ENCODE assay signal across 8 mouse cellular contexts in genomic region chr11:67586231-67586994, GRCm38 (mm10).
DNase-seq lines count a peak whose midpoint lies in the region; ATAC-seq and TF ChIP-seq lines count a peak whose summit lies in the region.

No protein-coding gene starts in this region.

- no peaks in the 10 kb centered on the region for H3K36me3 ChIP-seq in intestine, embryonic 14.5 days (ENCODE audit: control insufficient read depth, insufficient read depth, low read length)
- H3K36me3 ChIP-seq in intestine, postnatal 0 days (ENCODE audit: control insufficient read depth, insufficient read depth), result no peaks in the 10 kb centered on the region
- H3K36me3 ChIP-seq in heart, embryonic 11.5 days (ENCODE audit: control insufficient read depth, insufficient read depth, low read length), result no peaks in the 10 kb centered on the region

- H3K9ac ChIP-seq in intestine, embryonic 14.5 days (ENCODE audit: low read length), result no peak overlapping the region
- H3K9ac ChIP-seq in intestine, postnatal 0 days (ENCODE audit: low read depth, low read length), result no peak overlapping the region
- no peak overlapping the region for H3K9ac ChIP-seq in heart, embryonic 11.5 days (ENCODE audit: low read depth, low read length)

- no peak for DNase-seq in intestine, embryonic 14.5 days (ENCODE audit: low spot score)
- peak; percentile 60 for DNase-seq in adrenal gland, postnatal 25 days
- peak; percentile 57 for DNase-seq in lung, postnatal 25 days (ENCODE audit: low spot score)
- DNase-seq in T-cell, adult 2 months (ENCODE audit: low spot score), result no peak
- no peak for DNase-seq in right cerebral cortex, postnatal 4 days
- DNase-seq in layer of hippocampus, postnatal 14 days (ENCODE audit: low spot score in 2 of 2), result no peak

- no peak overlapping the region for H3K4me2 ChIP-seq in intestine, embryonic 14.5 days (ENCODE audit: low read length)
- H3K4me2 ChIP-seq in intestine, postnatal 0 days (replicated peaks; ENCODE audit: low read depth), result no peak overlapping the region
- no peak overlapping the region for H3K4me2 ChIP-seq in heart, embryonic 11.5 days

- H3K9me3 ChIP-seq in intestine, embryonic 14.5 days (ENCODE audit: control insufficient read depth, low read length), result no peaks in the 10 kb centered on the region
- H3K9me3 ChIP-seq in intestine, postnatal 0 days (ENCODE audit: control insufficient read depth), result no peaks in the 10 kb centered on the region
- H3K9me3 ChIP-seq in heart, embryonic 11.5 days (replicated peaks; ENCODE audit: control insufficient read depth, low read length), result no peaks in the 10 kb centered on the region

- no peaks in the 10 kb centered on the region for H3K27me3 ChIP-seq in intestine, embryonic 14.5 days (replicated peaks; ENCODE audit: control insufficient read depth, insufficient read depth, low read length)
- no peaks in the 10 kb centered on the region for H3K27me3 ChIP-seq in intestine, postnatal 0 days (replicated peaks; ENCODE audit: control insufficient read depth, insufficient read depth, low read length)
- H3K27me3 ChIP-seq in heart, embryonic 11.5 days (ENCODE audit: control insufficient read depth, insufficient read depth, low read length), result no peaks in the 10 kb centered on the region

- H3K27ac ChIP-seq in intestine, embryonic 14.5 days (ENCODE audit: low read depth), result peak overlapping the region; percentile 34; the same call in 1 of the 2 replicates
- H3K27ac ChIP-seq in intestine, postnatal 0 days (ENCODE audit: low read depth, low read length), result no peak overlapping the region
- peak overlapping the region; percentile 54 for H3K27ac ChIP-seq in heart, embryonic 11.5 days (ENCODE audit: low read depth, low read length)

- H3K4me1 ChIP-seq in intestine, embryonic 14.5 days (replicated peaks; ENCODE audit: control insufficient read depth, insufficient read depth, low read length), result no peaks in the 10 kb centered on the region
- no peaks in the 10 kb centered on the region for H3K4me1 ChIP-seq in intestine, postnatal 0 days (replicated peaks; ENCODE audit: control insufficient read depth, insufficient read depth, low read length)
- peaks cover 4% of the 10 kb centered on the region for H3K4me1 ChIP-seq in heart, embryonic 11.5 days (ENCODE audit: control insufficient read depth, insufficient read depth, low read length)

- no peak for TF ChIP-seq CTCF in intestine, postnatal 0 days (IDR thresholded peaks at IDR 0.05; ENCODE audit: low read depth)

- ATAC-seq in intestine, embryonic 14.5 days (replicated peaks; ENCODE audit: low FRiP score, low TSS enrichment, low read depth), result no peak
- no peak for ATAC-seq in intestine, postnatal 0 days
- peak; percentile 49; the same call in 1 of the 2 replicates for ATAC-seq in heart, embryonic 11.5 days (replicated peaks; ENCODE audit: insufficient number of reproducible peaks, low FRiP score, low TSS enrichment)

- H3K4me3 ChIP-seq in intestine, embryonic 14.5 days (ENCODE audit: low read depth, low read length), result no peak overlapping the region
- H3K4me3 ChIP-seq in intestine, postnatal 0 days (ENCODE audit: low read depth, low read length), result no peak overlapping the region
- H3K4me3 ChIP-seq in heart, embryonic 11.5 days (ENCODE audit: low read depth, low read length), result no peak overlapping the region

- WGBS in intestine, embryonic 14.5 days, result 67% methylated on average over 3 of the region's 3 CpGs
- WGBS in intestine, postnatal 0 days, result 74% methylated on average over 3 of the region's 3 CpGs
- WGBS in heart, embryonic 11.5 days (ENCODE audit: insufficient replicate concordance), result 56% methylated on average over 3 of the region's 3 CpGs

Comparison
In these comparisons a context has a peak if more than half of its experiments do, and no peak if none do; other contexts are left out.
1. DNase-seq: peak in adrenal gland, postnatal 25 days (single experiment) and lung, postnatal 25 days (single experiment); none in intestine, embryonic 14.5 days (single experiment), T-cell, adult 2 months (single experiment), right cerebral cortex, postnatal 4 days (single experiment) and layer of hippocampus, postnatal 14 days (0 of 2).